Mouse (Mus musculus) adipose tissue, adult 10 weeks (tissue): ENCODE data around the gene Acta2. TPM values are rescaled to one million over a fixed set of nuclear protein-coding genes. Genes with fewer than 3 reads are reported as not detected.

Experiments used
- polyA plus RNA-seq: library from polyadenylated mRNA; stranded (reverse); fragments of 350-450 nt; fragmentation: Illumina TruSeq; extraction: RNeasy Lipid Tissue Mini Kit (QIAGEN cat#74804); gene quantifications from one replicate; pipeline ENCODE4 v1.2.3, GENCODE M21; 2014; ENCODE audit warnings: low read depth, low replicate concordance

Gene Acta2
- 450 TPM for polyA plus RNA-seq

GRCm38 (mm10) chr19:34254880-34255681 lies at the start of gene Acta2:
Gene Acta2 (minus strand): TSS chr19:34255590.

GRCm38 (mm10) chr19:34289948-34290789 lies 34.8 kb upstream of the Acta2 start, which contains the start of gene Fas:
Gene Fas (plus strand): TSS chr19:34290666.

GRCm38 (mm10) chr19:34192008-34192963 lies 63.1 kb downstream of the Acta2 start, which contains the start of gene Stambpl1:
Gene Stambpl1 (plus strand): TSS chr19:34192229.

Other genes starting within 250 kb of the Acta2 start
- gene Lipk, start 247.3 kb downstream of the Acta2 start, polyA plus RNA-seq: 1.8 TPM
- not detected for gene Lipn, start 188.2 kb downstream of the Acta2 start, polyA plus RNA-seq
- gene Lipm, start 154.7 kb downstream of the Acta2 start, polyA plus RNA-seq: not detected
- gene Ankrd22, start 89.5 kb downstream of the Acta2 start, polyA plus RNA-seq: 5.0 TPM
- gene Stambpl1, start 63.4 kb downstream of the Acta2 start, polyA plus RNA-seq: 3.3 TPM
- 34.5 TPM for gene Fas, start 35.1 kb upstream of the Acta2 start, polyA plus RNA-seq
- gene Ch25h, start 219.6 kb upstream of the Acta2 start, polyA plus RNA-seq: 13.3 TPM